11 mouse cellular contexts compared by ENCODE assay signal in the genomic region with DNA sequence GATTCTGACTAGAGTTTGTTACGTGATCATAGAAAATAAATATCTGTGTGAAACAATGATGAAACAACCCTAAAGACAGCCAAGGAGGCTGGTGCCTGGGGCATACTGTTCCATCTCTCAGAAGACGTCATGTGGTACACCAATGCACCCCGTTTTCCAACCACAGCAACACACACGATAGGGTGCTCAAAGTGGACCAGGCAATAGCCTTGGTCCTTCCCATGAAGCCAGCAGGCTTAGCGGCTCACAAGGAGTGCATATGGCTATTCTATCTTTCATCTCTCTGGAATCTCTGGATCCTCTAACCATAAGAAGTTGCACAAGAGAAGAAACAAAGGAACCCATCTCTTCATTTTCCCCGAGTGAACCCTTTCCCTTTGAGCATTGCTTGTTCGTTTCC. TPM values are rescaled to one million over a fixed set of nuclear protein-coding genes. Genes with fewer than 3 reads are reported as not detected.
DNase-seq lines count a peak whose midpoint lies in the region; ATAC-seq and TF ChIP-seq lines count a peak whose summit lies in the region.
"Had no signal": no experiment of that assay in that cellular context is flagged by ENCODE, and none has a peak within 500 bp of the region (broad histone marks: within the 10 kb centered on the region; RNA-seq: fewer than 3 reads in every experiment).

No protein-coding gene starts in this region.

- no peaks in the 10 kb centered on the region for H3K9me3 ChIP-seq in forebrain, embryonic 10.5 days
- H3K9me3 ChIP-seq in forebrain, embryonic 11.5 days (ENCODE audit: control insufficient read depth, low read length): no peaks in the 10 kb centered on the region
- H3K9me3 ChIP-seq in heart, embryonic 16.5 days (replicated peaks; ENCODE audit: control insufficient read depth, low read length): no peaks in the 10 kb centered on the region
- no peaks in the 10 kb centered on the region for H3K9me3 ChIP-seq in midbrain, embryonic 13.5 days
- H3K9me3 ChIP-seq: liver, embryonic 13.5 days had no signal

- H3K4me1 ChIP-seq in forebrain, embryonic 10.5 days: peaks cover 20% of the 10 kb centered on the region
- H3K4me1 ChIP-seq in forebrain, embryonic 11.5 days (replicated peaks; ENCODE audit: control insufficient read depth, insufficient read depth, low read length): peaks cover 4% of the 10 kb centered on the region; the same call in 1 of the 2 replicates
- peaks cover 78% of the 10 kb centered on the region for H3K4me1 ChIP-seq in heart, embryonic 16.5 days (ENCODE audit: control insufficient read depth, insufficient read depth, low read length)
- H3K4me1 ChIP-seq in cortical plate, adult 2 months (ENCODE audit: control insufficient read depth, insufficient read depth, low read length): peaks cover 7% of the 10 kb centered on the region
- peaks cover 37% of the 10 kb centered on the region for H3K4me1 ChIP-seq in midbrain, embryonic 13.5 days (replicated peaks)
- H3K4me1 ChIP-seq: liver, embryonic 13.5 days had no signal

- intact Hi-C loops in heart, postnatal 25 days (cut with DNase I): no loop called here

- ATAC-seq in forebrain, embryonic 11.5 days (replicated peaks; ENCODE audit: low FRiP score): no peak
- no peak for ATAC-seq in heart, embryonic 16.5 days (replicated peaks; ENCODE audit: extremely low read depth, insufficient read depth, low FRiP score)
- no peak for ATAC-seq in midbrain, embryonic 13.5 days

- no peaks in the 10 kb centered on the region for H3K27me3 ChIP-seq in forebrain, embryonic 10.5 days (ENCODE audit: poor library complexity, severe bottlenecking)
- no peaks in the 10 kb centered on the region for H3K27me3 ChIP-seq in forebrain, embryonic 11.5 days (ENCODE audit: control insufficient read depth, insufficient read depth, low read length)
- H3K27me3 ChIP-seq in heart, embryonic 16.5 days (ENCODE audit: control insufficient read depth, insufficient read depth, low read length): no peaks in the 10 kb centered on the region
- no peaks in the 10 kb centered on the region for H3K27me3 ChIP-seq in midbrain, embryonic 13.5 days
- H3K27me3 ChIP-seq: liver, embryonic 13.5 days had no signal

- no peak for TF ChIP-seq CTCF in cortical plate, adult 2 months (IDR thresholded peaks at IDR 0.05; ENCODE audit: extremely low read depth, insufficient read depth, low read length)

- H3K4me2 ChIP-seq in forebrain, embryonic 11.5 days (ENCODE audit: low read depth, low read length, severe bottlenecking): no peak overlapping the region
- H3K4me2 ChIP-seq in heart, embryonic 16.5 days (ENCODE audit: low read depth, low read length): no peak overlapping the region
- H3K4me2 ChIP-seq in midbrain, embryonic 13.5 days (replicated peaks): no peak overlapping the region
- H3K4me2 ChIP-seq: liver, embryonic 13.5 days had no signal

- H3K36me3 ChIP-seq in forebrain, embryonic 10.5 days (replicated peaks): peaks cover 7% of the 10 kb centered on the region
- no peaks in the 10 kb centered on the region for H3K36me3 ChIP-seq in forebrain, embryonic 11.5 days (ENCODE audit: control insufficient read depth, insufficient read depth, low read length)
- 0 out of 2 replicates have a peak, but pooled peaks cover 2% of the 10 kb centered on the region for H3K36me3 ChIP-seq in heart, embryonic 16.5 days (ENCODE audit: control insufficient read depth, insufficient read depth)
- no peaks in the 10 kb centered on the region for H3K36me3 ChIP-seq in midbrain, embryonic 13.5 days
- H3K36me3 ChIP-seq: liver, embryonic 13.5 days had no signal

- H3K4me3 ChIP-seq in forebrain, embryonic 10.5 days: no peak overlapping the region
- H3K4me3 ChIP-seq in forebrain, embryonic 11.5 days (ENCODE audit: low read depth, low read length): no peak overlapping the region
- H3K4me3 ChIP-seq in heart, embryonic 16.5 days (ENCODE audit: low read length): no peak overlapping the region
- no peak overlapping the region for H3K4me3 ChIP-seq in cortical plate, adult 2 months (ENCODE audit: insufficient read depth, low read length)
- no peak overlapping the region for H3K4me3 ChIP-seq in midbrain, embryonic 13.5 days (replicated peaks)
- H3K4me3 ChIP-seq: liver, embryonic 13.5 days had no signal

- H3K27ac ChIP-seq in forebrain, embryonic 10.5 days: 0 out of 2 replicates have a peak overlapping the region, but pooled peaks have one; percentile 76
- H3K27ac ChIP-seq in forebrain, embryonic 11.5 days (ENCODE audit: low read depth, low read length): no peak overlapping the region
- peak overlapping the region; percentile 83 for H3K27ac ChIP-seq in heart, embryonic 16.5 days (ENCODE audit: low read length)
- 0 out of 2 replicates have a peak overlapping the region, but pooled peaks have one; percentile 4 for H3K27ac ChIP-seq in cortical plate, adult 2 months (ENCODE audit: insufficient read depth, low read length)
- H3K27ac ChIP-seq in midbrain, embryonic 13.5 days: peak overlapping the region; percentile 62
- H3K27ac ChIP-seq: liver, embryonic 13.5 days had no signal

- WGBS in forebrain, embryonic 10.5 days: 94% methylated on average over 7 of the region's 7 CpGs
- 94% methylated on average over 7 of the region's 7 CpGs for WGBS in forebrain, embryonic 11.5 days
- WGBS in heart, embryonic 16.5 days: 45% methylated on average over 7 of the region's 7 CpGs
- 90% methylated on average over 7 of the region's 7 CpGs for WGBS in midbrain, embryonic 13.5 days

- no peak for DNase-seq in forebrain, embryonic 10.5 days (ENCODE audit: extremely low spot score, low spot score)
- no peak for DNase-seq in forebrain, embryonic 11.5 days (ENCODE audit: low spot score)
- no peak for DNase-seq in heart, postnatal 25 days (ENCODE audit: low spot score)
- no peak for DNase-seq in testis, postnatal 14 days (ENCODE audit: low spot score)
- no peak for DNase-seq in liver
- DNase-seq: adrenal gland, postnatal 10 days; kidney, adult 2 months; liver, embryonic 13.5 days had no signal

- TF ChIP-seq POLR2A in cortical plate, adult 2 months (IDR thresholded peaks at IDR 0.05; ENCODE audit: extremely low read depth, insufficient read depth, low read length): no peak

- H3K9ac ChIP-seq in forebrain, embryonic 11.5 days (ENCODE audit: low read length): no peak overlapping the region
- no peak overlapping the region for H3K9ac ChIP-seq in heart, embryonic 16.5 days (ENCODE audit: low read length)
- no peak overlapping the region for H3K9ac ChIP-seq in midbrain, embryonic 13.5 days (replicated peaks)
- H3K9ac ChIP-seq: liver, embryonic 13.5 days had no signal

RNA-seq across cellular contexts. Expression of a gene that starts 40.1 kb away (rescaled TPM):
- polyA plus RNA-seq in forebrain, embryonic 10.5 days (2016; fragmentation: Nextera tagmentation; extraction: Ambion mirVana): 7.3 and 7.4 TPM in 2 replicates
- 9.2 and 10.8 TPM in 2 replicates for polyA plus RNA-seq in forebrain, embryonic 11.5 days (2014; fragmentation: Nextera tagmentation; extraction: Ambion mirVana)
- polyA plus RNA-seq in heart, embryonic 16.5 days (2015; fragmentation: Nextera tagmentation; extraction: Ambion mirVana): 38.0 and 42.0 TPM in 2 replicates
- 10 to 100 TPM; 34.8 to 48.2 TPM for total RNA-seq in heart, postnatal 25 days (2021)
- 10.3 and 10.4 TPM in 2 replicates for polyA plus RNA-seq in cortical plate, adult 2 months (2012; rRNA removed)
- polyA plus RNA-seq in midbrain, embryonic 13.5 days (2015; fragmentation: Nextera tagmentation; extraction: Ambion mirVana): 3.6 and 4.6 TPM in 2 replicates
